In genomic region chr11:5901320-5901719, GRCm38 (mm10) we compare ENCODE assay signal across 8 mouse cellular contexts. TPM values are rescaled to one million over a fixed set of nuclear protein-coding genes. Genes with fewer than 3 reads are reported as not detected.
DNase-seq lines count a peak whose midpoint lies in the region; ATAC-seq and TF ChIP-seq lines count a peak whose summit lies in the region.

No protein-coding gene starts in this region.

- no peaks in the 10 kb centered on the region for H3K9me3 ChIP-seq in forebrain, embryonic 10.5 days
- no peaks in the 10 kb centered on the region for H3K9me3 ChIP-seq in hindbrain, postnatal 0 days (ENCODE audit: low read length)
- no peaks in the 10 kb centered on the region for H3K9me3 ChIP-seq in midbrain, postnatal 0 days (ENCODE audit: low read length)

- peak overlapping the region; percentile 50 for H3K9ac ChIP-seq in hindbrain, postnatal 0 days (replicated peaks; ENCODE audit: low read length)
- H3K9ac ChIP-seq in midbrain, postnatal 0 days (replicated peaks; ENCODE audit: low read length, poor library complexity, severe bottlenecking): peak overlapping the region; percentile 67

- peak overlapping the region; percentile 62 for H3K4me2 ChIP-seq in hindbrain, postnatal 0 days (ENCODE audit: low read depth, low read length)
- peak overlapping the region; percentile 54 for H3K4me2 ChIP-seq in midbrain, postnatal 0 days (ENCODE audit: low read depth, low read length, poor library complexity, severe bottlenecking)

- H3K4me3 ChIP-seq in layer of hippocampus, adult 2 months: peak overlapping the region; percentile 43; the same call in 1 of the 2 replicates
- H3K4me3 ChIP-seq in forebrain, embryonic 10.5 days: peak overlapping the region; percentile 55
- peak overlapping the region; percentile 32 for H3K4me3 ChIP-seq in hindbrain, postnatal 0 days (ENCODE audit: low read length)
- peak overlapping the region; percentile 37 for H3K4me3 ChIP-seq in midbrain, postnatal 0 days (ENCODE audit: low read depth, low read length)

- H3K27ac ChIP-seq in layer of hippocampus, adult 2 months: peak overlapping the region; percentile 62; the same call in 1 of the 2 replicates
- H3K27ac ChIP-seq in forebrain, embryonic 10.5 days: peak overlapping the region; percentile 86
- peak overlapping the region; percentile 84 for H3K27ac ChIP-seq in hindbrain, postnatal 0 days
- H3K27ac ChIP-seq in midbrain, postnatal 0 days (ENCODE audit: low read depth, low read length): peak overlapping the region; percentile 88

- ATAC-seq in hindbrain, postnatal 0 days: no peak
- peak; percentile 4; the same call in 1 of the 2 replicates for ATAC-seq in midbrain, postnatal 0 days (ENCODE audit: low FRiP score)

- peaks cover 44% of the 10 kb centered on the region for H3K4me1 ChIP-seq in forebrain, embryonic 10.5 days
- H3K4me1 ChIP-seq in hindbrain, postnatal 0 days (ENCODE audit: insufficient read depth, low read length): peaks cover 15% of the 10 kb centered on the region
- H3K4me1 ChIP-seq in midbrain, postnatal 0 days (ENCODE audit: insufficient read depth, low read length): peaks cover 16% of the 10 kb centered on the region

- H3K27me3 ChIP-seq in forebrain, embryonic 10.5 days (ENCODE audit: poor library complexity, severe bottlenecking): peaks cover 74% of the 10 kb centered on the region
- no peaks in the 10 kb centered on the region for H3K27me3 ChIP-seq in hindbrain, postnatal 0 days (ENCODE audit: insufficient read depth, low read length)
- peaks cover 6% of the 10 kb centered on the region; the same call in 1 of the 2 replicates for H3K27me3 ChIP-seq in midbrain, postnatal 0 days (ENCODE audit: insufficient read depth, low read length)

- 14% methylated on average over 3 of the region's 3 CpGs for WGBS in forebrain, embryonic 10.5 days
- WGBS in hindbrain, postnatal 0 days: 4% methylated on average over 3 of the region's 3 CpGs
- WGBS in midbrain, postnatal 0 days: 13% methylated on average over 3 of the region's 3 CpGs

- no peaks in the 10 kb centered on the region for H3K36me3 ChIP-seq in forebrain, embryonic 10.5 days (replicated peaks)
- H3K36me3 ChIP-seq in hindbrain, postnatal 0 days (ENCODE audit: insufficient read depth, low read length): no peaks in the 10 kb centered on the region
- H3K36me3 ChIP-seq in midbrain, postnatal 0 days (ENCODE audit: insufficient read depth, low read length): no peaks in the 10 kb centered on the region

- TF ChIP-seq CTCF in layer of hippocampus, adult 2 months (conservative IDR thresholded peaks at IDR 0.05): no peak
- TF ChIP-seq CTCF in hindbrain, postnatal 0 days (IDR thresholded peaks at IDR 0.05; ENCODE audit: low read depth): no peak
- no peak for TF ChIP-seq CTCF in midbrain, postnatal 0 days (IDR thresholded peaks at IDR 0.05)

- no peak for DNase-seq in layer of hippocampus, adult 2 months (ENCODE audit: low spot score in 2 of 2)
- DNase-seq in layer of hippocampus, postnatal 25 days (ENCODE audit: extremely low spot score in 1 of 2, low spot score in 1 of 2): no peak
- no peak for DNase-seq in forebrain, embryonic 10.5 days (ENCODE audit: extremely low spot score, low spot score)
- no peak for DNase-seq in hindbrain, postnatal 0 days (ENCODE audit: low spot score)
- DNase-seq in midbrain, postnatal 0 days (ENCODE audit: low spot score): no peak
- no peak for DNase-seq in spleen, postnatal 14 days (ENCODE audit: low spot score in 2 of 2)
- no peak for DNase-seq in ovary, postnatal 14 days (ENCODE audit: low spot score)
- no peak for DNase-seq in retina, embryonic 14.5 days (ENCODE audit: low spot score)

RNA-seq across cellular contexts. Expression of gene Myl7, which starts 2.7 kb away (rescaled TPM):
- not detected for total RNA-seq in layer of hippocampus, adult 2 months (2021)
- not detected for total RNA-seq in layer of hippocampus, postnatal 25 days (2021)
- 2.6 and 3.1 TPM in 2 replicates for polyA plus RNA-seq in forebrain, embryonic 10.5 days (2016; fragmentation: Nextera tagmentation; extraction: Ambion mirVana)
- 0.79 TPM in 1 of 2 replicates, not detected in the other for total RNA-seq in hindbrain, postnatal 0 days (2014; rRNA removed)
- not detected in 2 replicates for polyA plus RNA-seq in hindbrain, postnatal 0 days (2015; fragmentation: Nextera tagmentation; extraction: Ambion mirVana)
- total RNA-seq in midbrain, postnatal 0 days (2014; rRNA removed): not detected in 2 replicates
- 0.31 TPM in 1 of 2 replicates, not detected in the other for polyA plus RNA-seq in midbrain, postnatal 0 days (2015; fragmentation: Nextera tagmentation; extraction: Ambion mirVana)

RNA-seq across cellular contexts. Expression of gene Pold2, which starts 23.2 kb away (rescaled TPM):
- 10 to 100 TPM; 19.8 to 23.2 TPM for total RNA-seq in layer of hippocampus, adult 2 months (2021)
- total RNA-seq in layer of hippocampus, postnatal 25 days (2021): 10 to 100 TPM; 21.2 to 21.9 TPM
- 158 and 163 TPM in 2 replicates for polyA plus RNA-seq in forebrain, embryonic 10.5 days (2016; fragmentation: Nextera tagmentation; extraction: Ambion mirVana)
- 32.9 and 36.6 TPM in 2 replicates for total RNA-seq in hindbrain, postnatal 0 days (2014; rRNA removed)
- polyA plus RNA-seq in hindbrain, postnatal 0 days (2015; fragmentation: Nextera tagmentation; extraction: Ambion mirVana): 49.5 and 51.6 TPM in 2 replicates
- total RNA-seq in midbrain, postnatal 0 days (2014; rRNA removed): 21.3 and 30.3 TPM in 2 replicates
- polyA plus RNA-seq in midbrain, postnatal 0 days (2015; fragmentation: Nextera tagmentation; extraction: Ambion mirVana): 41.1 and 47.7 TPM in 2 replicates

RNA-seq across cellular contexts. Expression of gene Aebp1, which starts 39.6 kb away (rescaled TPM):
- 1 to 10 TPM; 6.2 to 9.1 TPM for total RNA-seq in layer of hippocampus, adult 2 months (2021)
- 1 to 10 TPM; 6.0 to 6.1 TPM for total RNA-seq in layer of hippocampus, postnatal 25 days (2021)
- polyA plus RNA-seq in forebrain, embryonic 10.5 days (2016; fragmentation: Nextera tagmentation; extraction: Ambion mirVana): 8.0 and 8.8 TPM in 2 replicates
- total RNA-seq in hindbrain, postnatal 0 days (2014; rRNA removed): 21.2 and 24.9 TPM in 2 replicates
- 30.6 and 33.3 TPM in 2 replicates for polyA plus RNA-seq in hindbrain, postnatal 0 days (2015; fragmentation: Nextera tagmentation; extraction: Ambion mirVana)
- 19.8 and 29.7 TPM in 2 replicates for total RNA-seq in midbrain, postnatal 0 days (2014; rRNA removed)
- 25.8 and 28.9 TPM in 2 replicates for polyA plus RNA-seq in midbrain, postnatal 0 days (2015; fragmentation: Nextera tagmentation; extraction: Ambion mirVana)

RNA-seq across cellular contexts. Expression of gene Gck, which starts 48.6 kb away (rescaled TPM):
- total RNA-seq in layer of hippocampus, adult 2 months (2021): 1 to 10 TPM; 2.4 to 3.3 TPM
- 1 to 10 TPM; 1.8 to 3.9 TPM for total RNA-seq in layer of hippocampus, postnatal 25 days (2021)
- 2.2 and 2.5 TPM in 2 replicates for polyA plus RNA-seq in forebrain, embryonic 10.5 days (2016; fragmentation: Nextera tagmentation; extraction: Ambion mirVana)
- 3.2 and 9.1 TPM in 2 replicates for total RNA-seq in hindbrain, postnatal 0 days (2014; rRNA removed)
- polyA plus RNA-seq in hindbrain, postnatal 0 days (2015; fragmentation: Nextera tagmentation; extraction: Ambion mirVana): 7.1 and 7.5 TPM in 2 replicates
- 7.6 and 7.7 TPM in 2 replicates for total RNA-seq in midbrain, postnatal 0 days (2014; rRNA removed)
- polyA plus RNA-seq in midbrain, postnatal 0 days (2015; fragmentation: Nextera tagmentation; extraction: Ambion mirVana): 13.2 and 14.1 TPM in 2 replicates

RNA-seq across cellular contexts. Expression of gene Ykt6, which starts 54.2 kb away (rescaled TPM):
- 10 to 100 TPM; 63.4 to 71.4 TPM for total RNA-seq in layer of hippocampus, adult 2 months (2021)
- 10 to 100 TPM; 70.2 to 73.0 TPM for total RNA-seq in layer of hippocampus, postnatal 25 days (2021)
- 58.5 and 65.5 TPM in 2 replicates for polyA plus RNA-seq in forebrain, embryonic 10.5 days (2016; fragmentation: Nextera tagmentation; extraction: Ambion mirVana)
- 130 TPM in 2 replicates for total RNA-seq in hindbrain, postnatal 0 days (2014; rRNA removed)
- 72.3 and 81.7 TPM in 2 replicates for polyA plus RNA-seq in hindbrain, postnatal 0 days (2015; fragmentation: Nextera tagmentation; extraction: Ambion mirVana)
- 148 and 151 TPM in 2 replicates for total RNA-seq in midbrain, postnatal 0 days (2014; rRNA removed)
- 87.0 and 89.0 TPM in 2 replicates for polyA plus RNA-seq in midbrain, postnatal 0 days (2015; fragmentation: Nextera tagmentation; extraction: Ambion mirVana)
